Comparison of ENCODE assay signal across 23 mouse cellular contexts in the genomic region with DNA sequence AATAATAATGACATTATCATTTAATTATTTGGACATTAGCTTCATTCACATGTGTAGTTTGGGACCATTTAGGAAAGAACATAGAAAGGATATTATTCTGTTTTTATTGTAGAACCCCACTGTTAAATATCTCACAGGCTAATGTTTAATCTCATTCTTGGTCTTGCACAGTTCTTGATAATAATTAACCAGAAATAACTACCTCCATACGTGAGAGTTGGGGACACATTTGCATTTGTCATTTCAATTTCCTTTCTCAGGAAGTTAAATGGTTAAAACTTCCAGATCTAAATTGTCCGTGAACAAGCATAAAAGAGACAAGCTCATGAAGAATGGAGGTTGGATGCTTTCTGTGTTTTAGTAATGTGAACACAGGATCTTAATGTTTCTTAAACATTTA.
"Had no signal": no experiment of that assay in that cellular context is flagged by ENCODE, and none has a peak within 500 bp of the region (broad histone marks: within the 10 kb centered on the region; RNA-seq: fewer than 3 reads in every experiment).

No protein-coding gene starts in this region.

- H3K4me1 ChIP-seq: forebrain, embryonic 15.5 days; heart, embryonic 10.5 days; heart, embryonic 12.5 days; hindbrain, embryonic 10.5 days; hindbrain, embryonic 12.5 days; limb, embryonic 13.5 days; limb, embryonic 15.5 days; liver, embryonic 12.5 days had no signal

- H3K36me3 ChIP-seq: forebrain, embryonic 15.5 days; heart, embryonic 10.5 days; heart, embryonic 12.5 days; hindbrain, embryonic 10.5 days; hindbrain, embryonic 12.5 days; limb, embryonic 13.5 days; limb, embryonic 15.5 days; liver, embryonic 12.5 days had no signal

- H3K4me3 ChIP-seq: forebrain, embryonic 15.5 days; heart, embryonic 10.5 days; heart, embryonic 12.5 days; hindbrain, embryonic 10.5 days; hindbrain, embryonic 12.5 days; limb, embryonic 13.5 days; limb, embryonic 15.5 days; liver, embryonic 12.5 days had no signal

- H3K27me3 ChIP-seq: forebrain, embryonic 15.5 days; heart, embryonic 12.5 days; hindbrain, embryonic 12.5 days; limb, embryonic 13.5 days; limb, embryonic 15.5 days; liver, embryonic 12.5 days had no signal

- H3K27ac ChIP-seq: forebrain, embryonic 15.5 days; heart, embryonic 10.5 days; hindbrain, embryonic 10.5 days; hindbrain, embryonic 12.5 days; hindbrain, embryonic 14.5 days; limb, embryonic 13.5 days; limb, embryonic 15.5 days; liver, embryonic 12.5 days; liver, embryonic 14.5 days had no signal

- H3K9me3 ChIP-seq: forebrain, embryonic 15.5 days; heart, embryonic 10.5 days; heart, embryonic 12.5 days; hindbrain, embryonic 10.5 days; hindbrain, embryonic 12.5 days; limb, embryonic 13.5 days; limb, embryonic 15.5 days; liver, embryonic 12.5 days had no signal

- ATAC-seq: forebrain, embryonic 15.5 days; forebrain, postnatal 0 days; hindbrain, embryonic 16.5 days; inflammation-experienced regulatory T-cells, adult 6 months; liver, embryonic 12.5 days had no signal

- DNase-seq: forebrain, postnatal 0 days; gastrocnemius, postnatal 14 days; gastrocnemius, postnatal 36 days; heart, adult 11 months; heart, postnatal 10 days; heart, postnatal 4 days; kidney, adult 18-20 months; layer of hippocampus, adult 9-11 months; layer of hippocampus, postnatal 36 days; left cerebral cortex, postnatal 4 days; lung, adult 18-20 months had no signal

- H3K4me2 ChIP-seq: forebrain, embryonic 15.5 days; heart, embryonic 12.5 days; hindbrain, embryonic 12.5 days; hindbrain, embryonic 14.5 days; limb, embryonic 13.5 days; limb, embryonic 15.5 days; liver, embryonic 12.5 days had no signal

- H3K9ac ChIP-seq: forebrain, embryonic 15.5 days; forebrain, postnatal 0 days; heart, embryonic 12.5 days; hindbrain, embryonic 12.5 days; hindbrain, embryonic 14.5 days; limb, embryonic 13.5 days; limb, embryonic 15.5 days; liver, embryonic 12.5 days; liver, embryonic 14.5 days had no signal
